Mouse (Mus musculus): Measurements from ENCODE around the gene S100a10. TPM values are rescaled to one million over a fixed set of nuclear protein-coding genes. Genes with fewer than 3 reads are reported as not detected.
"Not testable (repeated sequence)": the region's sequence is repeated elsewhere in the genome, so short reads cannot be mapped to it uniquely, and the experiment has no call there.

Gene S100a10
- polyA plus RNA-seq, 1 experiment from 2014 or later, result 516 TPM

GRCm38 (mm10) chr3:93590256-93590655, 35.4 kb downstream of the S100a10 start:
- H3K9ac ChIP-seq, result no peak overlapping the region
- no peak overlapping the region for H3K4me2 ChIP-seq
- H3K36me3 ChIP-seq, result no peaks in the 10 kb centered on the region
- no peak for ATAC-seq (replicated peaks; ENCODE audit: low FRiP score)
- H3K4me1 ChIP-seq, result peaks cover 8% of the 10 kb centered on the region
- no peak overlapping the region for H3K4me3 ChIP-seq (replicated peaks)
- peak overlapping the region; percentile 51 for H3K27ac ChIP-seq
- no peaks in the 10 kb centered on the region for H3K9me3 ChIP-seq (replicated peaks)
- no peaks in the 10 kb centered on the region for H3K27me3 ChIP-seq
- 83% methylated on average over 1 of the region's 1 CpGs for WGBS

DNA sequence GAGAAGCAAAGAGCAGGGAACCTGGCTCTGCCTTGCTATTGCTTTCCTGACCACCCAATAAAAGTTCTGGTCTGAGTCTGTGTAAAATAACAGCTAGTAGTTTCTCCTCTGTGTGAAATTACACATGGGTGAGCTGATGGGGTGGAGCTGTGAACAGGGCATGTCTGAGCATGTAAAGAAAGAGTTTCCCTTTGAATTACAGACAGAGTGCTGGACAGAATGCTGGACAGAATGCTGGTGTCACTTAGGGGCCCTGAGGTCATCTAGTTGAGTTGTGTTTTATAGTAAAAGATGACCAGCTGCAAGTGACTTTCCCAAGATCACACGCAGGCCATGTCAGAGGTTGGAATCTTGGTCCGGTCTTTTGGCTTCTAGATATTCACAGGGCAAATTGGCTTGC, 37.2 kb downstream of the S100a10 start:
- WGBS, result 77% methylated on average over 2 of the region's 2 CpGs
- H3K27me3 ChIP-seq, result no peaks in the 10 kb centered on the region
- no peak overlapping the region for H3K9ac ChIP-seq
- ATAC-seq (replicated peaks; ENCODE audit: low FRiP score), result no peak
- H3K36me3 ChIP-seq, result no peaks in the 10 kb centered on the region
- H3K27ac ChIP-seq, result no peak overlapping the region
- H3K4me2 ChIP-seq, result no peak overlapping the region
- H3K4me3 ChIP-seq (replicated peaks), result no peak overlapping the region
- H3K9me3 ChIP-seq (replicated peaks), result no peaks in the 10 kb centered on the region
- H3K4me1 ChIP-seq, result peaks cover 17% of the 10 kb centered on the region

DNA sequence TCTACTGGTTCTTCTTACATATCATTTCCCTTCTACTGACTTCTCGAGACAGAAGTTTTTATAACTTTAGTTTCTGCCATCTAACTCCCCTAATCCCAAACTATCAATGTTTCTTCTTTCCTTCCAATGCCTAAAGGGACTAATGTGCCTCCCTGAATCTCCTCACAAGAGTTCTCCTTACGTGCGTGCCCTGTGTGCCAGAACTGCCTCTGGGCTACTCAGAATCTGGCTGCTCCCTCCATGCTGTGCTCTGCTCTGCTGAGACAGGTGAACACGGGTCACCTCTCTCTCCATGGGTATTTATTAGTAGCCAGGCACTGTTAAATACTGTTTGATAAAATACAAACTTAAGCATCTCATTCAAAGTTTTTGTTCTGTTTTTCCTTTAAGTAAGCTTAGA, 38.1 kb downstream of the S100a10 start:
- Histone ChIP-seq H3K4me3 (replicated peaks) (no peak overlapping the region), H3K9me3 (replicated peaks) (no peaks in the 10 kb centered on the region), H3K4me1 (peaks cover 25% of the 10 kb centered on the region), H3K9ac (no peak overlapping the region), H3K27me3 (no peaks in the 10 kb centered on the region), H3K4me2 (no peak overlapping the region), H3K27ac (no peak overlapping the region), H3K36me3 (no peaks in the 10 kb centered on the region)
- ATAC-seq (replicated peaks; ENCODE audit: low FRiP score), result no peak
- WGBS, result 82% methylated on average over 4 of the region's 4 CpGs

DNA sequence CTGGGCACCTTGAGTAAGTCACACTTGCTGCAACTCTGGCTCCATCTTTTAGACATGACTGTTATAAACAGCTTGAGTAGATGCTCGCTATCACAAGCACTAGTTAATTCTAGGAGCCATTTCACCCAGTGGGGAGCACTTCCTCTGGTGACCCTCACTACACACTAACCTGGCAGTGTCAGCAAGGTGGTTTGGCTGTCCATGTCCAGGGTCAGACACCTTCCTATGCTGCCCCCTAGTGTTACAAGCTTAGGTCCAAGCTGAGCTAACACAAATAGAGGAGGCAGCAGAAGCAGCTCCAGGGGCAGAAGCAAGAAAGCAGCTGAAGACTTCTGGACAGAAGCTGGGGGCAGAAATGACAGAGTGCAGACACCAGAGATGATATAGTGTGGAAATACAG, 38.6 kb downstream of the S100a10 start:
- Histone ChIP-seq H3K9ac (no peak overlapping the region), H3K36me3 (no peaks in the 10 kb centered on the region), H3K27ac (no peak overlapping the region), H3K4me1 (peaks cover 31% of the 10 kb centered on the region), H3K27me3 (no peaks in the 10 kb centered on the region), H3K9me3 (replicated peaks) (no peaks in the 10 kb centered on the region), H3K4me2 (no peak overlapping the region), H3K4me3 (replicated peaks) (no peak overlapping the region)
- no peak for ATAC-seq (replicated peaks; ENCODE audit: low FRiP score)
- WGBS, result 85% methylated on average over 1 of the region's 1 CpGs

GRCm38 (mm10) chr3:93596632-93597031, 41.8 kb downstream of the S100a10 start:
- ATAC-seq (replicated peaks; ENCODE audit: low FRiP score), result peak; percentile 4; the same call in 1 of the 2 replicates
- Histone ChIP-seq H3K4me2 (0 out of 2 replicates have a peak overlapping the region, but pooled peaks have one; percentile 10), H3K9me3 (replicated peaks) (no peaks in the 10 kb centered on the region), H3K36me3 (no peaks in the 10 kb centered on the region), H3K4me1 (peaks cover 29% of the 10 kb centered on the region), H3K9ac (no peak overlapping the region), H3K27me3 (no peaks in the 10 kb centered on the region), H3K27ac (peak overlapping the region; percentile 96), H3K4me3 (replicated peaks) (no peak overlapping the region)
- 70% methylated on average over 1 of the region's 1 CpGs for WGBS

DNA sequence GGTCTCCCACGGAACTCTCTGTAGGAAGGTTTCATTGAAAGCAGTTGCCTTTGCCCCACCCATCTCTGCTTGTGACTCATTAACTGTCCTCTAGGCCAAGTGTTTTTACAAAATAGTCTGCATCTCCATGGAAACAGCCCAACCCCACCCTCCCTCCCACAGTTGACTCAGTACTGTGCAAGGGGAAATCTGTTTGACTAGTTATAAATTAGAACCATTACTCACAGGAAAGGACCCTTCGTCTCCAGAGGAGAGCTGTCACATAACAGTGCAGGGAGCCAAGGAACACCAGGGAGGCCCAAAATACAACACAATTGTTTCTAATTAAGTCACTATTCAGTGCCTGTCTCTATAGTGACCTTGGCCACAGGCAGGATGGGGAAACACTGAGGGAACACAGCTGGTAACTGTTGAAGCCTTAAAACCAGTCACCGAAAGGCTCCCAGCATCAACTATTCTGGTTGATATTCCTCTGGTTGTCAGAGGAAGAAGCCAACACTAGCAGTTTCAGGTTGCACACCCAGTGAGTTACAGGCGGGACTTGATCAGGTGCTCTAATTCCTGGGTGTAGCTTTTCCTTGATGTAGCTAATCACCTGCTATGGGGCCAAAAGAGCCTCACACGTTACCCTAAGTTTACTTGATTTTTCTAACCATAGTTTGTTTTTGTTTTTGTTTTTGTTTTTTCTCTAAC, 42.5 kb downstream of the S100a10 start:
- no peaks in the 10 kb centered on the region for H3K36me3 ChIP-seq
- peak overlapping the region; percentile 10; the same call in 1 of the 2 replicates for H3K4me2 ChIP-seq
- H3K4me3 ChIP-seq (replicated peaks), result no peak overlapping the region
- no peaks in the 10 kb centered on the region for H3K27me3 ChIP-seq
- H3K9ac ChIP-seq, result no peak overlapping the region
- peak overlapping the region; percentile 96 for H3K27ac ChIP-seq
- no peaks in the 10 kb centered on the region for H3K9me3 ChIP-seq (replicated peaks)
- 10% methylated on average over 5 of the region's 5 CpGs for WGBS
- peak; percentile 96 for ATAC-seq (replicated peaks; ENCODE audit: low FRiP score)
- H3K4me1 ChIP-seq, result peaks cover 25% of the 10 kb centered on the region

DNA sequence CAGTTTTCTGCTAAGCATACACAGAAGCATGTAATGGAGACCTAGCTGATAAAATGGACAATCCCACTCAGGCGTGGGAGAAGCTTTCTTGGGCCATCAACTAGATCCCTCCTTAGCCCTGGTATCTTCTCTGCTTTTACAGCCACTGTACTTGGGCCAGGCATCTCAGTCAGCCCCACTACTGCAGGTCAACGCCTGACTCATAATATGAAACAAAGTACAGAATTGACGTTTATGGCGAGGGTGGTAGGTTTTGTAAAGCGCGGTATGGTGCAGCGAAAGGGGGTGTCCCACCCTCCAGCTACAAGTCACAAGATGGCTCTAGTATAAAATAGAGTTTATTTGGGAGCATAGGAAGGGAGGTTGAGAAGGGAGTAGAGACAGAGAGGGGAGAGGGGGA, 43.1 kb downstream of the S100a10 start:
- 68% methylated on average over 7 of the region's 7 CpGs for WGBS
- peak overlapping the region; percentile 96 for H3K27ac ChIP-seq
- H3K36me3 ChIP-seq, result no peaks in the 10 kb centered on the region
- H3K4me2 ChIP-seq, result no peak overlapping the region
- H3K4me1 ChIP-seq, result peaks cover 25% of the 10 kb centered on the region
- H3K9ac ChIP-seq, result no peak overlapping the region
- no peak for ATAC-seq (replicated peaks; ENCODE audit: low FRiP score)
- no peaks in the 10 kb centered on the region for H3K9me3 ChIP-seq (replicated peaks)
- no peak overlapping the region for H3K4me3 ChIP-seq (replicated peaks)
- H3K27me3 ChIP-seq, result no peaks in the 10 kb centered on the region

DNA sequence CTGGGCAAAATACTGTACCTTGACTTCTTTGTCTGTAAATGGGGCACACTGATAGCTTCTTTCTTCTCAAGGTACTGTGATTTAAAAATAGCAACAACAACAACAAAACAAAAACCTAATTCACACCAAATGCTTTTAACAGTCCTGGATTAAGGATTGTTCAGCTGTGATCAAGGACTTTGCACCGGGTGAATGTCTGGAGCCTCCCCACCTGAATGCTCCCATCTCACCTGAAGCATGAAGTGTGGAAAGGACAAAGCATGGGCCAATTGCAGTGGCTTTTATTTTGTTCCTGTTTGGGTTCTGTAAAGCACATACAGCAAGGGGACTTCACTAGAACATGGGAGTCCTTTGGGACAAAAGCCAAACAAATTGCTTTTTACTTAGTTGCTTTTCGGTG, 45.3 kb downstream of the S100a10 start:
- no peak for ATAC-seq (replicated peaks; ENCODE audit: low FRiP score)
- no peak overlapping the region for H3K27ac ChIP-seq
- H3K9me3 ChIP-seq (replicated peaks), result no peaks in the 10 kb centered on the region
- WGBS, result 72% methylated on average over 2 of the region's 2 CpGs
- no peak overlapping the region for H3K4me3 ChIP-seq (replicated peaks)
- peaks cover 25% of the 10 kb centered on the region for H3K4me1 ChIP-seq
- H3K9ac ChIP-seq, result no peak overlapping the region
- H3K4me2 ChIP-seq, result no peak overlapping the region
- H3K36me3 ChIP-seq, result no peaks in the 10 kb centered on the region
- H3K27me3 ChIP-seq, result no peaks in the 10 kb centered on the region

- 93% methylated on average over 1 of the region's 1 CpGs for WGBS
- no peak for ATAC-seq (replicated peaks; ENCODE audit: low FRiP score)
- H3K4me3 ChIP-seq (replicated peaks), result no peak overlapping the region
- H3K4me1 ChIP-seq, result peaks cover 18% of the 10 kb centered on the region
- no peaks in the 10 kb centered on the region for H3K9me3 ChIP-seq (replicated peaks)
- H3K36me3 ChIP-seq, result no peaks in the 10 kb centered on the region
- no peak overlapping the region for H3K9ac ChIP-seq
- no peak overlapping the region for H3K27ac ChIP-seq
- H3K27me3 ChIP-seq, result no peaks in the 10 kb centered on the region
- no peak overlapping the region for H3K4me2 ChIP-seq
Observed at GRCm38 (mm10) chr3:93601903-93602302, 47.0 kb downstream of the S100a10 start.

DNA sequence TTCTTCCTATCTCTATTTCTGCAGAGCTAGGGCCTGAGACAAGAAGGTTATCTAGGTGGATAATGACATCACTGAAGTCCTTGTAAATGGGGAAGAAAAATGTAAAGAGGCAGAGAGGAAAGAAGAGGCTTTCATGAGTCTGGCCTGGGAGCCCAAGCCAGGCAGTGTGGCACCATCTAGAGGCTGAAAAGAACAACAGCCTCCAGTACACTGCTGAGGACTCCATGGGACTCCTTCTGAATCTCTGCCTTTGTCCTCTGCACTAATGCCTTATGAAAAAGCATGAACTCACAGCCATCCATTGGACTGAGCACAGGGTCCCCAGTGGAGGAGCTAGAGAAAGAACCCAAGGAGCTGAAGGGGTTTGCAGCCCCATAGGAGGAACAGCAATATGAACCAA, 54.1 kb downstream of the S100a10 start:
- peak; percentile 86 for ATAC-seq (replicated peaks; ENCODE audit: low FRiP score)
- not testable (repeated sequence) for H3K9me3 ChIP-seq (replicated peaks); H3K9ac ChIP-seq; H3K4me2 ChIP-seq; H3K4me1 ChIP-seq; H3K27ac ChIP-seq; H3K27me3 ChIP-seq; H3K4me3 ChIP-seq (replicated peaks); H3K36me3 ChIP-seq

Other genes with a start within 250 kb of the S100a10 start
- gene Hrnr, start 235.3 kb upstream of the S100a10 start, polyA plus RNA-seq (2015; fragmentation: Nextera tagmentation; extraction: Ambion mirVana), result 0.01 and 0.48 TPM in 2 replicates
- gene Rptn, start 161.4 kb upstream of the S100a10 start, polyA plus RNA-seq (2015; fragmentation: Nextera tagmentation; extraction: Ambion mirVana), result not detected in 2 replicates
- 4.0 and 5.0 TPM in 2 replicates for gene Tchh, start 112.8 kb upstream of the S100a10 start, polyA plus RNA-seq (2015; fragmentation: Nextera tagmentation; extraction: Ambion mirVana)
- 0.15 and 0.38 TPM in 2 replicates for gene Tchhl1, start 86.3 kb upstream of the S100a10 start, polyA plus RNA-seq (2015; fragmentation: Nextera tagmentation; extraction: Ambion mirVana)
- 1,358 and 1,377 TPM in 2 replicates for gene S100a11, start 34.6 kb upstream of the S100a10 start, polyA plus RNA-seq (2015; fragmentation: Nextera tagmentation; extraction: Ambion mirVana)
- not detected in 2 replicates for gene Tdpoz2, start 97.6 kb downstream of the S100a10 start, polyA plus RNA-seq (2015; fragmentation: Nextera tagmentation; extraction: Ambion mirVana)
- not detected in 2 replicates for gene Tdpoz1, start 121.2 kb downstream of the S100a10 start, polyA plus RNA-seq (2015; fragmentation: Nextera tagmentation; extraction: Ambion mirVana)
- gene Gm37596, start 138.0 kb downstream of the S100a10 start, polyA plus RNA-seq (2015; fragmentation: Nextera tagmentation; extraction: Ambion mirVana), result not detected in 2 replicates
- gene Gm5773, start 217.9 kb downstream of the S100a10 start, polyA plus RNA-seq (2015; fragmentation: Nextera tagmentation; extraction: Ambion mirVana), result not detected in 2 replicates
- gene Tdpoz4, start 241.3 kb downstream of the S100a10 start, polyA plus RNA-seq (2015; fragmentation: Nextera tagmentation; extraction: Ambion mirVana), result not detected in 2 replicates

Measured in kidney, embryonic 15.5 days (tissue).